Mouse (Mus musculus) forebrain, embryonic 14.5 days (tissue): ENCODE results near the gene Grn. TPM values are rescaled to one million over a fixed set of nuclear protein-coding genes. Genes with fewer than 3 reads are reported as not detected.

ENCODE experiments used
- ATAC-seq: fragments of 200-750 bp; cut with Nextera tagmentation; 2 replicates; pipeline ENCODE4 v1.8.0; 2017; ENCODE audit warnings: mild to moderate bottlenecking, moderate library complexity
- DNase-seq: peaks from one replicate; pipeline ENCODE4 v3.0.0-alpha.2; 2015; ENCODE audit warnings: low spot score
- H3K27ac ChIP-seq: fragments of 300-500 bp; sonication (generic); 2 replicates; pipeline ENCODE4 v1.5.1; 2014; ENCODE audit warnings: low read depth, mild to moderate bottlenecking, control low read depth, low read length, moderate library complexity
- H3K27me3 ChIP-seq: fragments of 300-500 bp; sonication (generic); replicated peaks from 2 replicates; pipeline ENCODE4 v1.6.1; 2014; ENCODE audit warnings: low read length, control low read depth, mixed read lengths; ENCODE audit not compliant: control insufficient read depth, insufficient read depth
- H3K36me3 ChIP-seq: fragments of 300-500 bp; sonication (generic); 2 replicates; pipeline ENCODE4 v1.6.1; 2014; ENCODE audit warnings: low read length, control low read depth; ENCODE audit not compliant: control insufficient read depth, insufficient read depth
- H3K4me1 ChIP-seq: fragments of 300-500 bp; sonication (generic); 2 replicates; pipeline ENCODE4 v1.6.1; 2014; ENCODE audit warnings: antibody characterized with exemption, low read length, control low read depth; ENCODE audit not compliant: control insufficient read depth, insufficient read depth
- H3K4me2 ChIP-seq: fragments of 300-500 bp; sonication (generic); 2 replicates; pipeline ENCODE4 v1.6.1; 2014; ENCODE audit warnings: mild to moderate bottlenecking, control low read depth, low read length
- H3K4me3 ChIP-seq: fragments of 300-500 bp; sonication (generic); 2 replicates; pipeline ENCODE4 v1.5.1; 2014; ENCODE audit warnings: low read depth, low read length, control low read depth
- H3K9ac ChIP-seq: fragments of 300-500 bp; sonication (generic); 2 replicates; pipeline ENCODE4 v1.6.1; 2014; ENCODE audit warnings: mild to moderate bottlenecking, low read length, control low read depth, moderate library complexity
- H3K9me3 ChIP-seq: fragments of 300-500 bp; sonication (generic); replicated peaks from 2 replicates; pipeline ENCODE4 v1.6.1; 2016; ENCODE audit warnings: low read length, control low read depth, mixed read lengths; ENCODE audit not compliant: control insufficient read depth
- WGBS: fragments of 180-500 bp; shearing (Covaris S2); extraction: QIAGEN DNeasy Blood & Tissue Kit; methylation state at CpG from one replicate; pipeline ENCODE4 v1.1.7; 2014; 5-methylcytosine and 5-hydroxymethylcytosine counted together
- polyA plus RNA-seq: library from polyadenylated mRNA; unstranded; fragments of >200 nt; fragmentation: Nextera tagmentation; extraction: Ambion mirVana; gene quantifications from 2 replicates; pipeline ENCODE4 v1.2.1, GENCODE M21; 2014

The Grn gene
- polyA plus RNA-seq, 1 experiment from 2014 or later: 28.6 TPM

DNA sequence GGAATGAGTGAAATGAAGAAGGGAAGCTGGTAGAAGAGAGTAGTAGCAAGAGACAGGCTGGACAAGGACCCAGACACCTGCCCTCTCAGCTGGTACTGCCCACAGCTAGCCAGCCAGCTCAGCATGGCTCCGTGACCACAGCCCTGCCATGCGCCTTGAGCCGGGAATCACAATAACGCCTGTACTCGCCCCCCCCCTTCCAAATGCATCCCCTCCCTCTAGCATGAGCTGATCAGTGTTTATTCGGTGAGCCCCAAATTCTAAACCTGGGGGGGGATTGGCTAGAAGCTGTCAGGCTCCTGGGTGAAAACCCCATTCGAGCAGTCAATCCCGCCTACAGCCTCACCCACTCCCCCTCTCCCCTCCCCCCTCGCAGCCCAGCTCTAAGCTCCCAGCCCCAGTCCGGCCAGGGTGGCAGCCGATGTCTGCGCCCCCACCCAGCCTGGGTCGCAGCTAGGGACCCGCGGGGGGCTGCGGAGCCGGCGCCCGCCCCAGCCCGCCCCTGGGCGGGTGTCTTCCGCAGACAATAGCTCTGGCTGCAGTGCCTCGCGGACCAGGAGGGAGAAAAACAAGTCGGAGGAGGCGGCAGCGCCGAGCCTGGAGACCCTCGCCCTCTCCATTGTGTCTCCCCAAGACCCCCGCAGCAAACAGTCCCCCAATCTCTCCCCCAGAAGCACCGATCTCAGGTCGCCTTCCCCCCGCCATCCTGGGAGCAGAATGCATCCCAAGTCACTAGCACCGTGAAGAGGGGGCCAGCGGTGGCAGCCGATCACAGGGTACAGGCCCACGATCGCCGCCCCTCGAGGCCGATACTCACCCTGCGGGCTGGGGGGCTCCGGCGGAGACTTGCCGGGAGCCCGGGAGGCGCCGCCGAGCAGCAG lies 16.7 kb downstream of the Grn start:
- Histone ChIP-seq H3K36me3 (peaks cover 24% of the 10 kb centered on the region), H3K9ac (peak overlapping the region; percentile 100), H3K27me3 (0 out of 2 replicates have a peak, but pooled peaks cover 3% of the 10 kb centered on the region), H3K4me3 (peak overlapping the region; percentile 98), H3K27ac (peak overlapping the region; percentile 97), H3K9me3 (no peaks in the 10 kb centered on the region), H3K4me1 (peaks cover 28% of the 10 kb centered on the region), H3K4me2 (peak overlapping the region; percentile 95)
- ATAC-seq (peak; percentile 64), DNase-seq (peak; percentile 69)
- under 1% methylated on average over 49 of the region's 49 CpGs for WGBS

- H3K4me1 ChIP-seq: peaks cover 28% of the 10 kb centered on the region
- DNase-seq (peak; percentile 86), ATAC-seq (peak; percentile 84)
- peak within 1 kb of the TSS; percentile 100 for H3K9ac ChIP-seq
- peaks cover 17% of the 10 kb centered on the region for H3K36me3 ChIP-seq
- H3K27me3 ChIP-seq: 0 out of 2 replicates have a peak, but pooled peaks cover 5% of the 10 kb centered on the region
- H3K27ac ChIP-seq: peak within 1 kb of the TSS; percentile 97
- peak within 1 kb of the TSS; percentile 95 for H3K4me2 ChIP-seq
- H3K4me3 ChIP-seq: peak within 1 kb of the TSS; percentile 98
- whole genome bisulfite sequencing: under 1% methylated on average over 40 of the region's 40 CpGs
- H3K9me3 ChIP-seq: no peaks in the 10 kb centered on the region
These were observed 17.4 kb downstream of the Grn start, which contains the start of gene Fam171a2 for GRCm38 (mm10) chr11:102447497-102447896. Gene Fam171a2, minus strand, starts transcription at chr11:102447682.

GRCm38 (mm10) chr11:102448327-102448726 lies 18.2 kb downstream of the Grn start:
- no peak overlapping the region for H3K4me3 ChIP-seq
- no peak overlapping the region for H3K9ac ChIP-seq
- H3K9me3 ChIP-seq: no peaks in the 10 kb centered on the region
- ATAC-seq (no peak), DNase-seq (no peak)
- H3K4me2 ChIP-seq: peak overlapping the region; percentile 95; the same call in 1 of the 2 replicates
- peaks cover 10% of the 10 kb centered on the region; the same call in 1 of the 2 replicates for H3K36me3 ChIP-seq
- 12% methylated on average over 8 of the region's 8 CpGs for WGBS
- H3K27ac ChIP-seq: no peak overlapping the region
- 0 out of 2 replicates have a peak, but pooled peaks cover 5% of the 10 kb centered on the region for H3K27me3 ChIP-seq
- H3K4me1 ChIP-seq: peaks cover 28% of the 10 kb centered on the region

DNA sequence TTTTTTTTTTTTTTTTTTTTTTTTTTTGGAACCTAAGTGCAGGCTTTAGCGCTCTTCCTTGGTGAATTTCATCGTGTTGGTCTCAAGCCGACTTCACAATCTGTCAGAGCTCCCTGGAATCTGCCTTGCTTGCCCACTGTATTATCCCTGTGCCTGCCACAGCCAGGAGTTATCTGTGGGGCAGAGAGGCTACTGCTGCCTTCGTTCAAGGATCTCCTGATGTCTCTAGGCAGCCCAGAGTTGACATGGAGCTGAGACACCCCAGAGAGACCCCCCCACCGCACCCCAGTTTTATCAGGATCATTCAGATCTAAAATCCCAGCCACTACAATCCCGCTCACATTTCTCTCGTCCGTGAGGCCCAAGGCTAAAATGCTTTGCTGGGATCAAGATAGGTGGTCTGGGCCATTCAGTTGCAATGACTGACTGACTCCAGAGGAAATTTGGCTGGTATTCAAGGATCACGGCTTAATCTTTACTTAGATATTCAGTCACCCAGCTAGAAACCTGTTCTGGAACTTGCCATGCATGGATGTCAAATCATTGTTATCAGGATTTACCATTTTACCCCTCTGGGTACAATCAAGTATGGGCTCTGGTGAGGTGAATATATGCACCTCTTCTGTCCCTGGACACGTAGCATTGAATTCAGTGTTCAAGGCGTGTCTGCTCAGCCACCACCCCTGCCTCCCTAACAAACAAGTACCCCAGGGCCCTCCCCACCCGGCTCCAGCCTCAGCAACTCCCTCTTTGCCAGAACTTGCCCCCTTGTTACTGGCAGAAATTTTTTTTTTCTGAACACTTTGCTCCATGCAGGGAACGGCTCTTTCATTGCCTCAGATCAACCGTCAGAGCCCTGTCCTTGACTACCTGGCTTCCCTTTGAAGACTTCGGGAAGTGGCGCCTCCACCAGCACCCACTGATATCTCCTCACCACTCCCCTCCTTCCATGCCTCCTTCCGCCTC lies 19.2 kb downstream of the Grn start:
- peaks cover under 1% of the 10 kb centered on the region; the same call in 1 of the 2 replicates for H3K36me3 ChIP-seq
- no peak for DNase-seq

GRCm38 (mm10) chr11:102453131-102453530 lies 23.0 kb downstream of the Grn start:
- no peak overlapping the region for H3K4me3 ChIP-seq
- H3K36me3 ChIP-seq: no peaks in the 10 kb centered on the region
- H3K27ac ChIP-seq: no peak overlapping the region
- H3K9ac ChIP-seq: no peak overlapping the region
- H3K27me3 ChIP-seq: peaks cover 8% of the 10 kb centered on the region; the same call in 1 of the 2 replicates
- ATAC-seq (no peak), DNase-seq (no peak)
- peaks cover 8% of the 10 kb centered on the region for H3K4me1 ChIP-seq
- no peak overlapping the region for H3K4me2 ChIP-seq
- H3K9me3 ChIP-seq: no peaks in the 10 kb centered on the region
- WGBS: 21% methylated on average over 10 of the region's 10 CpGs

More for the DNA sequence above, 19.2 kb downstream of the Grn start:
- Histone ChIP-seq H3K4me1 (peaks cover 23% of the 10 kb centered on the region), H3K9me3 (no peaks in the 10 kb centered on the region), H3K9ac (no peak overlapping the region), H3K27ac (no peak overlapping the region), H3K4me2 (no peak overlapping the region), H3K4me3 (no peak overlapping the region), H3K27me3 (0 out of 2 replicates have a peak, but pooled peaks cover 5% of the 10 kb centered on the region)
- 43% methylated on average over 17 of the region's 17 CpGs for WGBS
- no peak for ATAC-seq

DNA sequence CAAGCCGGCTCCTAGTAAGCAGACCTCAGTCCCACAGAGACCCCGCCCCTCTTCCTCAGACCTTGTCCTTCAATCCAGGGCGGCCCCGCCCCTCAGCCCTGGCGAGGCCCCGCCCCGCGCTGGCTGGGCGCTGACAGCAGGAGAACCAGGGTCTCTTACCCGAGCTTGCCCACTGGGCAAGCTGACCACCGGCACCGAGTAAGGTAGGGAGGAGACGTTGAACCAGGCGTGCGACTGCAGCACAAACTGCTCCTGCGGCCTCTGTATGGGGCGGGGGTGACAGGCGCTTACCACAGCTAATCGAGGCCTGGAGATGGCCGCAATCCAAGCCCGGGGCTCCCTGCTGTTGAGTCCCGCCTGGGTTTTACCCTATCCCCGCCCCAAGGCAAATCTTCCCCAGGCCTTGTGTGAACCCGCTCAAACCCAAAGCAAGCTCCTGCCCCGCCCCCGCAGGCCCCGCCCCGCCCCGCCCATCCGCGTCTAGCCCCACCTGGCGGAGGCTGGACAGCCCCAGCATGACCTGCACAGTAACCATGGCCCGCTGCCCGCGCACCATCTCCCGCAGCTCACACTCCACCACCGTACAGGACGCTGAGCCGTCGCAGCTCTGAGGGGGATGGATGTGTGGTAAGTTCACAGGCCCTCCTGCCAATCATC lies 25.8 kb downstream of the Grn start:
- H3K27ac ChIP-seq: no peak overlapping the region
- ATAC-seq (peak; percentile 89), DNase-seq (peak; percentile 86)
- H3K36me3 ChIP-seq: no peaks in the 10 kb centered on the region
- peaks cover 6% of the 10 kb centered on the region; the same call in 1 of the 2 replicates for H3K27me3 ChIP-seq
- under 1% methylated on average over 40 of the region's 40 CpGs for WGBS
- peak overlapping the region; percentile 51 for H3K9ac ChIP-seq
- peak overlapping the region; percentile 45 for H3K4me3 ChIP-seq
- H3K4me1 ChIP-seq: peaks cover 8% of the 10 kb centered on the region
- no peaks in the 10 kb centered on the region for H3K9me3 ChIP-seq
- H3K4me2 ChIP-seq: peak overlapping the region; percentile 80

DNA sequence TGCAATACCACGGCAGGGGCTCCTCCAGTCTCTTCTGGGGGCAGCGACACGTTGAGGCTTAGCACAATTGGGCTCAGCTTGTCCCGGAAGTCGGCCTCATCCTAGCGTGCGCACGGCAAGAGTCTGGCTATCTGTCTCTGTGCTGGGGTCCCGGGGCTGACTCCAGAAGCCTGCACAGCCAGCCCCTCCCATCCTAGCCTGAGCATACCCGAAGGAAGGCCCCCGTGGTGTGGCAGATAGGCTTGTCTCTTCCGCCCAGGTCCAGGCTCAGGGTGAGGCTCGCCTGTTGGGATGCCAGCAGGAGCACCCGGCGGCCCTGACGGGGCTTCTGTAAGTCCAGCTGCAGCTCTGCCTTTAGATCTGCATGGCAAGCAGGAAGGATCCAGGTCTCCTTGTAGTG lies 30.4 kb downstream of the Grn start:
- no peak overlapping the region for H3K4me3 ChIP-seq
- no peak overlapping the region for H3K9ac ChIP-seq
- DNase-seq (no peak), ATAC-seq (no peak)
- 70% methylated on average over 16 of the region's 16 CpGs for WGBS
- H3K4me2 ChIP-seq: no peak overlapping the region
- H3K27me3 ChIP-seq: peaks cover 3% of the 10 kb centered on the region; the same call in 1 of the 2 replicates
- no peaks in the 10 kb centered on the region for H3K36me3 ChIP-seq
- H3K4me1 ChIP-seq: peaks cover 3% of the 10 kb centered on the region
- no peaks in the 10 kb centered on the region for H3K9me3 ChIP-seq
- H3K27ac ChIP-seq: no peak overlapping the region

DNA sequence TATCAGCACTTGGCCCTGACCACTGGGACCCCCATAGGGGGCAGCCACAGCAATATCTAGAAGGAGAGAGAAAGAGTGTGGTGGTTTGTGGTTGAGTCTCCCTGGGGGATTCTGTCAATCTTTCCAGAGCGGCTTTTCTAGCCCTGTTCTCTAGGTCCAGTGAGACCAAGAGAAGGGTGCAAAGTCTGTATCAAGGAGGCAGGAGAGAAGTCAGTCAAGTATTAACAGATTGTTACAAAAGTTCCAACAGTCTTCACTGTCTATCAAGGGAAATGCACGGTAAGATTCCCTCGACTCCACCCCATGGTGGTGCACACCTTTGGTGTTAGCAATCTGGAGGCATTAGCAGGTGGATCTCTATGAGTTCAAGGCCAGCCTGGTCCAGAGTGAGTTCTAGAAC lies 31.6 kb downstream of the Grn start:
- peaks cover 9% of the 10 kb centered on the region for H3K4me1 ChIP-seq
- no peaks in the 10 kb centered on the region for H3K36me3 ChIP-seq
- H3K27ac ChIP-seq: no peak overlapping the region
- H3K4me3 ChIP-seq: no peak overlapping the region
- no peaks in the 10 kb centered on the region for H3K9me3 ChIP-seq
- DNase-seq (no peak), ATAC-seq (no peak)
- H3K27me3 ChIP-seq: peaks cover 3% of the 10 kb centered on the region; the same call in 1 of the 2 replicates
- H3K4me2 ChIP-seq: no peak overlapping the region
- WGBS: 80% methylated on average over 3 of the region's 3 CpGs
- H3K9ac ChIP-seq: no peak overlapping the region
